In the genomic region with DNA sequence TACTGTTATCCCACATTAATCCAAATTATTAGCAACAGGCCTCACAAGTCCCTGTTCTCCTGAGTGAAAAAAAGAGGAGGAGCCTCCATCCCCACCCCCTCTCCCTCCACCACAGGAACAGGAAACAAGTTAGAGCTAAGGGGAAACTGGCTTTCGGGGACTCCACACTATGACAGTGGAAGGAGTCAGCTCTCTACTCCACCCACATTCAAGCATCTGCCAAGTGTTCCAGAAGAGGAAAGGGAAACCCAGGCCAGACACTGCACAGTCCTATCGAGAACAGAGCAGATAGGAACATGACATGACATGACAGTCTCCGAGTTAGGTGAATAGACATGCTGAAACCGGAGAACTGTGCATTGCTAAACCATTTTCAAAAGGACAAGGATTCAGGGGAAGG, we compare ENCODE assay signal across 10 mouse cellular contexts.
DNase-seq lines count a peak whose midpoint lies in the region; ATAC-seq and TF ChIP-seq lines count a peak whose summit lies in the region.
"Had no signal": no experiment of that assay in that cellular context is flagged by ENCODE, and none has a peak within 500 bp of the region (broad histone marks: within the 10 kb centered on the region; RNA-seq: fewer than 3 reads in every experiment).

No protein-coding gene starts in this region.

- no peaks in the 10 kb centered on the region for H3K9me3 ChIP-seq in kidney, embryonic 14.5 days (ENCODE audit: control insufficient read depth, low read length)
- H3K9me3 ChIP-seq in liver, embryonic 15.5 days (replicated peaks): no peaks in the 10 kb centered on the region
- no peaks in the 10 kb centered on the region for H3K9me3 ChIP-seq in midbrain, postnatal 0 days (ENCODE audit: low read length)
- H3K9me3 ChIP-seq: hindbrain, embryonic 15.5 days; neural tube, embryonic 12.5 days had no signal

- H3K27me3 ChIP-seq in kidney, embryonic 14.5 days (ENCODE audit: control insufficient read depth, insufficient read depth, low read length): no peaks in the 10 kb centered on the region
- no peaks in the 10 kb centered on the region for H3K27me3 ChIP-seq in liver, embryonic 15.5 days
- no peaks in the 10 kb centered on the region for H3K27me3 ChIP-seq in midbrain, postnatal 0 days (ENCODE audit: insufficient read depth, low read length)
- H3K27me3 ChIP-seq: hindbrain, embryonic 15.5 days; neural tube, embryonic 12.5 days had no signal

- intact Hi-C loops in heart, postnatal 14 days (cut with DNase I): no loop called here

- H3K9ac ChIP-seq in kidney, embryonic 14.5 days (ENCODE audit: low read depth, low read length): no peak overlapping the region
- H3K9ac ChIP-seq in liver, embryonic 15.5 days: no peak overlapping the region
- no peak overlapping the region for H3K9ac ChIP-seq in midbrain, postnatal 0 days (replicated peaks; ENCODE audit: low read length, poor library complexity, severe bottlenecking)
- H3K9ac ChIP-seq: hindbrain, embryonic 15.5 days; neural tube, embryonic 12.5 days had no signal

- H3K4me1 ChIP-seq in kidney, embryonic 14.5 days (ENCODE audit: control insufficient read depth, insufficient read depth, low read length): 0 out of 2 replicates have a peak, but pooled peaks cover 4% of the 10 kb centered on the region
- H3K4me1 ChIP-seq in liver, embryonic 15.5 days (replicated peaks): peaks cover 17% of the 10 kb centered on the region
- H3K4me1 ChIP-seq in midbrain, postnatal 0 days (ENCODE audit: insufficient read depth, low read length): no peaks in the 10 kb centered on the region

- no peak overlapping the region for H3K27ac ChIP-seq in kidney, embryonic 14.5 days (ENCODE audit: low read depth, low read length)
- no peak overlapping the region for H3K27ac ChIP-seq in liver, embryonic 15.5 days (replicated peaks)
- H3K27ac ChIP-seq in midbrain, postnatal 0 days (ENCODE audit: low read depth, low read length): no peak overlapping the region
- H3K27ac ChIP-seq: hindbrain, embryonic 15.5 days; neural tube, embryonic 12.5 days had no signal

- no peak for TF ChIP-seq CTCF in midbrain, postnatal 0 days (IDR thresholded peaks at IDR 0.05)

- H3K4me2 ChIP-seq in kidney, embryonic 14.5 days (replicated peaks; ENCODE audit: low read depth, low read length): no peak overlapping the region
- H3K4me2 ChIP-seq in liver, embryonic 15.5 days: no peak overlapping the region
- H3K4me2 ChIP-seq in midbrain, postnatal 0 days (ENCODE audit: low read depth, low read length, poor library complexity, severe bottlenecking): no peak overlapping the region
- H3K4me2 ChIP-seq: hindbrain, embryonic 15.5 days; neural tube, embryonic 12.5 days had no signal

- peaks cover 4% of the 10 kb centered on the region for H3K36me3 ChIP-seq in kidney, embryonic 14.5 days (ENCODE audit: control insufficient read depth, insufficient read depth, low read length)
- H3K36me3 ChIP-seq in liver, embryonic 15.5 days (replicated peaks): peaks cover 16% of the 10 kb centered on the region; the same call in 1 of the 2 replicates
- H3K36me3 ChIP-seq in midbrain, postnatal 0 days (ENCODE audit: insufficient read depth, low read length): no peaks in the 10 kb centered on the region
- H3K36me3 ChIP-seq: hindbrain, embryonic 15.5 days; neural tube, embryonic 12.5 days had no signal

- WGBS in kidney, embryonic 14.5 days: 67% methylated on average over 4 of the region's 4 CpGs
- WGBS in liver, embryonic 15.5 days (ENCODE audit: insufficient replicate concordance): 14% methylated on average over 4 of the region's 4 CpGs
- WGBS in midbrain, postnatal 0 days: 44% methylated on average over 4 of the region's 4 CpGs

- peak; percentile 69 for DNase-seq in kidney, adult 11 months
- peak; percentile 63 to 74 for DNase-seq in heart, postnatal 14 days
- no peak for DNase-seq in neural tube, embryonic 10.5 days (ENCODE audit: extremely low spot score, low spot score)
- no peak for DNase-seq in yolk sac, embryonic 10.5 days (ENCODE audit: low spot score)
- DNase-seq in midbrain, postnatal 0 days (ENCODE audit: low spot score): no peak

- no peak for ATAC-seq in kidney, embryonic 14.5 days (ENCODE audit: low FRiP score, low TSS enrichment)
- peak; percentile 96 for ATAC-seq in common myeloid progenitor, adult 5-6 weeks (replicated peaks; ENCODE audit: low read depth, poor library complexity, severe bottlenecking)
- peak; percentile 47 for ATAC-seq in liver, embryonic 15.5 days (ENCODE audit: insufficient read depth)
- no peak for ATAC-seq in midbrain, postnatal 0 days (ENCODE audit: low FRiP score)

- H3K4me3 ChIP-seq in kidney, embryonic 14.5 days (ENCODE audit: low read length): no peak overlapping the region
- H3K4me3 ChIP-seq in liver, embryonic 15.5 days (replicated peaks): no peak overlapping the region
- H3K4me3 ChIP-seq in midbrain, postnatal 0 days (ENCODE audit: low read depth, low read length): no peak overlapping the region
- H3K4me3 ChIP-seq: hindbrain, embryonic 15.5 days; neural tube, embryonic 12.5 days had no signal

Comparison
In these comparisons a context has a peak if more than half of its experiments do, and no peak if none do; other contexts are left out.
1. DNase-seq: peak in kidney, adult 11 months (single experiment) and heart, postnatal 14 days (2 of 2); none in neural tube, embryonic 10.5 days (single experiment), yolk sac, embryonic 10.5 days (single experiment) and midbrain, postnatal 0 days (single experiment).
2. ATAC-seq: peak in common myeloid progenitor, adult 5-6 weeks (single experiment) and liver, embryonic 15.5 days (single experiment); none in kidney, embryonic 14.5 days (single experiment) and midbrain, postnatal 0 days (single experiment).